Comparison of ENCODE assay signal across 1 mouse cellular context in genomic region chr14:62780520-62781316, GRCm38 (mm10).
TF ChIP-seq lines count a peak whose summit lies in the region.

No protein-coding gene starts in this region.

TF ChIP-seq in MEL, 35 proteins besides CTCF, POLR2A, EP300 and RAD21 (continued from another document):
- peak; percentile 99 for TF ChIP-seq ZKSCAN1 (IDR thresholded peaks at IDR 0.05; ENCODE audit: low read depth, low read length)
- TF ChIP-seq ETS1 (IDR thresholded peaks at IDR 0.05; ENCODE audit: low read depth, low read length), result peak; percentile 91
- TF ChIP-seq TCF12 (IDR thresholded peaks at IDR 0.05; ENCODE audit: low read depth, low read length), result peak; percentile 96
- TF ChIP-seq HCFC1 (IDR thresholded peaks at IDR 0.05; ENCODE audit: low read depth, low read length), result no peak
- TF ChIP-seq KAT2A (conservative IDR thresholded peaks at IDR 0.05; ENCODE audit: low read depth, low read length), result no peak
- peak; percentile 8; the same call in 1 of the 2 replicates for TF ChIP-seq ZNF384 (IDR thresholded peaks at IDR 0.05; ENCODE audit: low read depth, low read length)
